Mouse (Mus musculus): ENCODE data around the gene Ephb4. TPM values are rescaled to one million over a fixed set of nuclear protein-coding genes. Genes with fewer than 3 reads are reported as not detected.

The Ephb4 gene
- polyA plus RNA-seq, 1 experiment from 2014 or later, result 6.6 TPM

DNA sequence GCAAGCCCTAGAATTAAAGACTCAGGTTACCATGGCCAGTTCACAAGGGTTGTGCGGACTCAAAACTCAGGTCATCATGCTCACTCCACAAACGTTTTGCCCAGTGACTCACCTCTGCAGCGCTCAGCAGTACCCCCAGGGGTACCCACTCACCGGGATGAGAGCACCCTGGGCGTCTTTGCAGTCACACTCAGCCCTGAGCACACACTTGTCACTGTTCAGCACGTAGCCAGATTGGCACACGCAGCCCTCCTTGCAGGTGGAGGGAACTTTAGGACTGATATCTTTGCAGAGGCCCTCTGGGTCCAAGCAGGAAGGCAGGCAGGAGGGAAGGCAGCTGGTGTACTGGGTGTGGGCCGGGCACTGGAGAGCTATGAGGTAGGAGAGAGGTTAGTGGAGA is 61.3 kb downstream of the Ephb4 start:
- WGBS, result 75% methylated on average over 8 of the region's 8 CpGs
- no peaks in the 10 kb centered on the region for H3K27me3 ChIP-seq

DNA sequence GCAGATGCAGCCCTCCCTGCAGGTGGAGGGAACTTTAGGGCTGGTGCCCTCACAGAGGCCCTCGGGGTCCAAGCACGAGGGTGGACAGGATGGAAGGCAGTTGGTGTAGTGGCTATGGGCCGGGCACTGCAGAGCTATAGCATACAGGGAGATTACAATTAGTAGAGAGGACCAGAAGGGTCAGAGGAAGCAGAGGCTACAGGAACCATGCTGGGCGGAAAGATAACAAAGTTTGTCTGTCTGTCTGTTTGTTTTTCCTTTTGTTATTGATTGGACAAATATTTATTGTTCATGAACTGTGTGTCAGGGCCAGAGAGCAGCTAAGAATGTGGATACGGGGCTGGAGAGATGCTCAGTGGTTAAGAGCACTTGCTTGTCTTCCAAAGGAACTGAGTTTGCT is 64.3 kb downstream of the Ephb4 start:
- Histone ChIP-seq H3K4me2 (replicated peaks) (no peak overlapping the region), H3K9me3 (no peaks in the 10 kb centered on the region), H3K36me3 (no peaks in the 10 kb centered on the region), H3K4me3 (no peak overlapping the region), H3K9ac (replicated peaks) (no peak overlapping the region), H3K27ac (replicated peaks) (no peak overlapping the region), H3K4me1 (no peaks in the 10 kb centered on the region), H3K27me3 (no peaks in the 10 kb centered on the region)
- ATAC-seq (replicated peaks), result no peak
- WGBS, result 68% methylated on average over 5 of the region's 5 CpGs

More for the DNA sequence above, 61.3 kb downstream of the Ephb4 start:
- Histone ChIP-seq H3K9ac (replicated peaks) (no peak overlapping the region), H3K4me3 (no peak overlapping the region), H3K4me2 (replicated peaks) (no peak overlapping the region), H3K36me3 (no peaks in the 10 kb centered on the region), H3K4me1 (peaks cover 5% of the 10 kb centered on the region; the same call in 1 of the 2 replicates), H3K27ac (replicated peaks) (no peak overlapping the region), H3K9me3 (no peaks in the 10 kb centered on the region)
- no peak for ATAC-seq (replicated peaks)

DNA sequence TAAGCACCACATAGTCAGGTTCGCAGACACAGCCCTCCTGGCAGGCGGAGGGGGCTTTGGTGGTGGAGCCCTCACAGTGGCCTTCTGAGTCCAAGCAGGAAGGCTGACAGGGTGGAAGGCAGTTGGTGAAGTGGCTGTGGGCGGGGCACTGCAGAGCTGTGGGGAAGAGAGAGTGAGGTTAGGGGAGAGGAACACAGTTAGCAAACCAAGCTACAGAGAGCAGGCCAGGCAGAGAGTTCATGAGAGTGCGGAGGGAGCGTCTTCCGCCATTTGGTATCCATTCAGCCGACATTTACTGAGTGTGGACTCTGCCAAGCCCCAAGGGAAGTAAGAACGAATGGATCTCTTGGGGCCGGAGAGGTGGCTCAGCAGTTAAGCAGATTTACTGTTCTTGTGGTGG is 69.2 kb downstream of the Ephb4 start:
- ATAC-seq (replicated peaks), result no peak
- Histone ChIP-seq H3K9ac (replicated peaks) (no peak overlapping the region), H3K4me3 (no peak overlapping the region), H3K4me1 (no peaks in the 10 kb centered on the region), H3K27me3 (no peaks in the 10 kb centered on the region), H3K27ac (replicated peaks) (no peak overlapping the region), H3K4me2 (replicated peaks) (no peak overlapping the region), H3K36me3 (no peaks in the 10 kb centered on the region), H3K9me3 (no peaks in the 10 kb centered on the region)
- WGBS, result 80% methylated on average over 9 of the region's 9 CpGs

DNA sequence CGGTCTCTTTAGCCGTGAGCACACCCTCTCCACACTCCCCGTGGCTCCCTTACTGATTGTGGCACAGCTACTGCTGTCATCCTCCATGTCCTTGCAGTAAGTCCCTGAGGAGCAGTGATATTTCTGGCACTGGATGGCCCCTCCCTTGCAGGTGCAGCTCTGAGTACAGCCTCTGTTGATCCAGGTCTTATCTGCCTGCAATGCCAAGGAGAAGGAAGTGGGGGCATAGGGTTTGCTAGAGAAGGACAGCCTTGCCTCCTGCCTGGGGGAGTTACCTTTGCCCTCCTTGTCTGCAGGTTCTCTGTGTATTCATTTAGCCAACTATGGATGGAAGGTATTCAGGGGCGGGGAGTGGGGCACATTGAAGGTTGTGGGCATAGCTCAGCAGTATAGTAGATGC is 69.9 kb downstream of the Ephb4 start:
- Histone ChIP-seq H3K4me1 (no peaks in the 10 kb centered on the region), H3K27ac (replicated peaks) (no peak overlapping the region), H3K27me3 (no peaks in the 10 kb centered on the region), H3K9ac (replicated peaks) (no peak overlapping the region), H3K4me2 (replicated peaks) (no peak overlapping the region), H3K9me3 (no peaks in the 10 kb centered on the region), H3K36me3 (no peaks in the 10 kb centered on the region), H3K4me3 (no peak overlapping the region)
- 73% methylated on average over 4 of the region's 4 CpGs for WGBS
- ATAC-seq (replicated peaks), result no peak

DNA sequence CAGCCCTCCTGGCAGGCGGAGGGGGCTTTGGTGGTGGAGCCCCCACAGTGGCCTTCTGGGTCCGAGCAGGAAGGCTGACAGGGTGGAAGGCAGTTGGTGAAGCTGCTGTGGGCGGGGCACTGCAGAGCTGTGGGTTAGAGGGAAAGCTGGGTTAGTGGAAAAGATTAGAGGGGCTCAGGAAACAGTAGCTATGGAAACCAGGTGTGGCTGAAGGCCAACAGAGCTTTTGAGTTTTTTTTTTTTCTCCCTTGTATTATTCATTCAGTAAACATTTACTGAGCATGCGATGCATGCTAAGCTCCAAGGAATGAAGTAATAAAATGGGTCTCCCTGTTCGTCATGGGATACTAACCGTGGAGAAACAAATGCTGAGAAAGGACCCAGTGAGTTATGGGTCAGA is 75.7 kb downstream of the Ephb4 start:
- Histone ChIP-seq H3K36me3 (no peaks in the 10 kb centered on the region), H3K27ac (replicated peaks) (no peak overlapping the region), H3K4me3 (no peak overlapping the region), H3K9me3 (no peaks in the 10 kb centered on the region), H3K4me2 (replicated peaks) (no peak overlapping the region), H3K4me1 (peaks cover 3% of the 10 kb centered on the region; the same call in 1 of the 2 replicates), H3K9ac (replicated peaks) (no peak overlapping the region), H3K27me3 (no peaks in the 10 kb centered on the region)
- WGBS, result 54% methylated on average over 6 of the region's 6 CpGs
- ATAC-seq (replicated peaks), result no peak

Other genes with a start within 250 kb of the Ephb4 start
- 3.4 and 3.7 TPM in 2 replicates for gene Trim56, start 233.9 kb upstream of the Ephb4 start, polyA plus RNA-seq (2015; fragmentation: Nextera tagmentation; extraction: Ambion mirVana)
- gene Muc3, start 200.8 kb upstream of the Ephb4 start, polyA plus RNA-seq (2015; fragmentation: Nextera tagmentation; extraction: Ambion mirVana), result not detected in 2 replicates
- 0.09 TPM in 1 of 2 replicates, not detected in the other for gene Muc3a, start 137.7 kb upstream of the Ephb4 start, polyA plus RNA-seq (2015; fragmentation: Nextera tagmentation; extraction: Ambion mirVana)
- gene Ache, start 62.6 kb upstream of the Ephb4 start, polyA plus RNA-seq (2015; fragmentation: Nextera tagmentation; extraction: Ambion mirVana), result 7.7 and 11.2 TPM in 2 replicates
- 8.4 and 9.4 TPM in 2 replicates for gene Ufsp1, start 55.5 kb upstream of the Ephb4 start, polyA plus RNA-seq (2015; fragmentation: Nextera tagmentation; extraction: Ambion mirVana)
- gene Srrt, start 42.4 kb upstream of the Ephb4 start, polyA plus RNA-seq (2015; fragmentation: Nextera tagmentation; extraction: Ambion mirVana), result 118 and 129 TPM in 2 replicates
- 19.1 and 21.1 TPM in 2 replicates for gene Trip6, start 35.7 kb upstream of the Ephb4 start, polyA plus RNA-seq (2015; fragmentation: Nextera tagmentation; extraction: Ambion mirVana)
- gene Slc12a9, start 16.5 kb upstream of the Ephb4 start, polyA plus RNA-seq (2015; fragmentation: Nextera tagmentation; extraction: Ambion mirVana), result 20.1 and 23.1 TPM in 2 replicates
- 0.04 and 0.14 TPM in 2 replicates for gene Zan, start 127.0 kb downstream of the Ephb4 start, polyA plus RNA-seq (2015; fragmentation: Nextera tagmentation; extraction: Ambion mirVana)
- gene Pop7, start 152.4 kb downstream of the Ephb4 start, polyA plus RNA-seq (2015; fragmentation: Nextera tagmentation; extraction: Ambion mirVana), result 75.9 and 79.3 TPM in 2 replicates
- 19.2 and 20.0 TPM in 2 replicates for gene Gigyf1, start 168.4 kb downstream of the Ephb4 start, polyA plus RNA-seq (2015; fragmentation: Nextera tagmentation; extraction: Ambion mirVana)
- gene Epo, start 183.1 kb downstream of the Ephb4 start, polyA plus RNA-seq (2015; fragmentation: Nextera tagmentation; extraction: Ambion mirVana), result not detected in 2 replicates
- 535 and 578 TPM in 2 replicates for gene Gnb2, start 183.4 kb downstream of the Ephb4 start, polyA plus RNA-seq (2015; fragmentation: Nextera tagmentation; extraction: Ambion mirVana)
- 250 and 259 TPM in 2 replicates for gene Actl6b, start 203.4 kb downstream of the Ephb4 start, polyA plus RNA-seq (2015; fragmentation: Nextera tagmentation; extraction: Ambion mirVana)
- gene Tfr2, start 219.7 kb downstream of the Ephb4 start, polyA plus RNA-seq (2015; fragmentation: Nextera tagmentation; extraction: Ambion mirVana), result 2.2 and 3.2 TPM in 2 replicates